Mouse (Mus musculus): ENCODE measurements around the gene Nfe2l1. TPM values are rescaled to one million over a fixed set of nuclear protein-coding genes. Genes with fewer than 3 reads are reported as not detected.
"Not testable (repeated sequence)": the region's sequence is repeated elsewhere in the genome, so short reads cannot be mapped to it uniquely, and the experiment has no call there.

Gene Nfe2l1
- polyA plus RNA-seq, 1 experiment from 2014 or later: 51.8 TPM

DNA sequence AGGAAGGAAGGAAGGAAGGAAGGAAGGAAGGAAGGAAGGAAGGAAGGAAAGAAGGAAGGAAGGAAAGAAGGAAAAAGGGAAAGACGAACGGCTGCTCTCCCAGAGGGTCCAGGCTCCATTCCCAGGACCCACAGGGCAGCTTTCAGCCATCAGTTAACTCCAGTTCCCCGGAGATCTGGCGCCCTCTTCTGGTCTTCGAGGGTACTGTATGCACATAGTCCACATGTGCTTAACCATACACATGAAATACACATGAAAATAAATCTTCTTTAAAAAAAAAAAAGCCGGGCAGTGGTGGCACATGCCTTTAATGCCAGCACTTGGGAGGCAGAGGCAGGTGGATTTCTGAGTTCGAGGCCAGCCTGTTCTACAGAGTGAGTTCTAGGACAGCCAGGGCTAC, 44.9 kb downstream of the Nfe2l1 start:
- 14% methylated on average over 7 of the region's 7 CpGs for WGBS

DNA sequence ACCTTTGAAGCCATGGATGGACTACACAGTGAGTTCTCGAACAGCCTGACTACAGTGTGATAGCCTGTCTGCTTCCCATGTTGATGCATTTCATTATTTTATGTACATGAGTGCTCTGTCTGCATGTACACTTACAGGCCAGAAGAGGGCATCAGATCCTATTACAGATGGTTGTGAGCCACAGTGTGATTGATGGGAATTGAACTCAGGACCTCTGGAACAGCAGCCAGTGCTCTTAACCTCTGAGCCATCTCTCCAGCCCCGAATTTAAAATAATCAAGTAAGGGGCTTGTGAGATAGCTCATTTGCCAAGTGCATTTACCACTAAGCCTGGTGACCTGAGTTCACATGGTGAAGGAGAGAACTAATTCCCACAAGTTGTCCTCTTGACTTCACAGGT, 48.3 kb downstream of the Nfe2l1 start:
- no peak for ATAC-seq
- 52% methylated on average over 2 of the region's 2 CpGs for WGBS
- no peak for DNase-seq (ENCODE audit: low spot score)

More for the DNA sequence above, 44.9 kb downstream of the Nfe2l1 start:
- H3K27ac ChIP-seq (ENCODE audit: low read length); ATAC-seq; H3K36me3 ChIP-seq (ENCODE audit: insufficient read depth, low read length); H3K9me3 ChIP-seq (ENCODE audit: low read length); H3K4me3 ChIP-seq (ENCODE audit: low read depth, low read length); H3K4me1 ChIP-seq (ENCODE audit: insufficient read depth, low read depth, low read length); H3K4me2 ChIP-seq (replicated peaks; ENCODE audit: low read depth, low read length); H3K27me3 ChIP-seq (replicated peaks; ENCODE audit: insufficient read depth, low read length); H3K9ac ChIP-seq (replicated peaks; ENCODE audit: low read depth): not testable (repeated sequence)
- DNase-seq (ENCODE audit: low spot score): peak; percentile 63
- peak; percentile 77 for TF ChIP-seq CTCF (IDR thresholded peaks at IDR 0.05)

GRCm38 (mm10) chr11:96780306-96780705, 49.5 kb downstream of the Nfe2l1 start:
- H3K4me3 ChIP-seq (ENCODE audit: low read depth, low read length): no peak overlapping the region
- no peak for ATAC-seq
- H3K27ac ChIP-seq (ENCODE audit: low read length): no peak overlapping the region
- no peak overlapping the region for H3K4me2 ChIP-seq (replicated peaks; ENCODE audit: low read depth, low read length)
- WGBS: 72% methylated on average over 5 of the region's 5 CpGs
- no peaks in the 10 kb centered on the region for H3K27me3 ChIP-seq (replicated peaks; ENCODE audit: insufficient read depth, low read length)
- no peak for DNase-seq (ENCODE audit: low spot score)
- no peaks in the 10 kb centered on the region for H3K36me3 ChIP-seq (ENCODE audit: insufficient read depth, low read length)
- H3K4me1 ChIP-seq (ENCODE audit: insufficient read depth, low read depth, low read length): 0 out of 2 replicates have a peak, but pooled peaks cover 3% of the 10 kb centered on the region
- H3K9me3 ChIP-seq (ENCODE audit: low read length): no peaks in the 10 kb centered on the region
- no peak overlapping the region for H3K9ac ChIP-seq (replicated peaks; ENCODE audit: low read depth)
- no peak for TF ChIP-seq EP300 (IDR thresholded peaks at IDR 0.05)
- no peak for TF ChIP-seq CTCF (IDR thresholded peaks at IDR 0.05)

More for the DNA sequence above, 48.3 kb downstream of the Nfe2l1 start:
- no peak overlapping the region for H3K9ac ChIP-seq (replicated peaks; ENCODE audit: low read depth)
- H3K27me3 ChIP-seq (replicated peaks; ENCODE audit: insufficient read depth, low read length): no peaks in the 10 kb centered on the region
- no peak overlapping the region for H3K4me2 ChIP-seq (replicated peaks; ENCODE audit: low read depth, low read length)
- no peaks in the 10 kb centered on the region for H3K9me3 ChIP-seq (ENCODE audit: low read length)
- H3K4me3 ChIP-seq (ENCODE audit: low read depth, low read length): no peak overlapping the region
- H3K27ac ChIP-seq (ENCODE audit: low read length): no peak overlapping the region
- TF ChIP-seq CTCF (IDR thresholded peaks at IDR 0.05) (peak; percentile 57), EP300 (IDR thresholded peaks at IDR 0.05) (no peak)
- H3K36me3 ChIP-seq (ENCODE audit: insufficient read depth, low read length): no peaks in the 10 kb centered on the region
- H3K4me1 ChIP-seq (ENCODE audit: insufficient read depth, low read depth, low read length): 0 out of 2 replicates have a peak, but pooled peaks cover 2% of the 10 kb centered on the region

- 0 out of 2 replicates have a peak overlapping the region, but pooled peaks have one; percentile 9 for H3K9ac ChIP-seq (replicated peaks; ENCODE audit: low read depth)
- peak overlapping the region; percentile 66; the same call in 1 of the 2 replicates for H3K27ac ChIP-seq (ENCODE audit: low read length)
- ATAC-seq: not testable (repeated sequence)
These were observed 51.6 kb downstream of the Nfe2l1 start for GRCm38 (mm10) chr11:96778061-96778627.

GRCm38 (mm10) chr11:96776968-96777962, 52.5 kb downstream of the Nfe2l1 start, which contains the start of gene Snx11:
Snx11 (minus strand) TSS chr11:96777559.
- no peaks in the 10 kb centered on the region for H3K9me3 ChIP-seq (ENCODE audit: low read length)
- peak within 1 kb of the TSS; percentile 85 for H3K27ac ChIP-seq (ENCODE audit: low read length)
- H3K36me3 ChIP-seq (ENCODE audit: insufficient read depth, low read length): peaks cover 8% of the 10 kb centered on the region; the same call in 1 of the 2 replicates
- no peaks in the 10 kb centered on the region for H3K27me3 ChIP-seq (replicated peaks; ENCODE audit: insufficient read depth, low read length)
- TF ChIP-seq CTCF (IDR thresholded peaks at IDR 0.05) (peak; percentile 78), EP300 (IDR thresholded peaks at IDR 0.05) (peak; percentile 39; the same call in 1 of the 2 replicates)
- peak within 1 kb of the TSS; percentile 52 for H3K9ac ChIP-seq (replicated peaks; ENCODE audit: low read depth)
- ATAC-seq: peak; percentile 100
- 2% methylated on average over 56 of the region's 59 CpGs for WGBS
- DNase-seq (ENCODE audit: low spot score): peak; percentile 99
- peak within 1 kb of the TSS; percentile 68 for H3K4me3 ChIP-seq (ENCODE audit: low read depth, low read length)
- 0 out of 2 replicates have a peak, but pooled peaks cover 3% of the 10 kb centered on the region for H3K4me1 ChIP-seq (ENCODE audit: insufficient read depth, low read depth, low read length)
- H3K4me2 ChIP-seq (replicated peaks; ENCODE audit: low read depth, low read length): peak within 1 kb of the TSS; percentile 78

More at GRCm38 (mm10) chr11:96778061-96778627, 51.6 kb downstream of the Nfe2l1 start:
- not testable (repeated sequence) for DNase-seq (ENCODE audit: low spot score); H3K36me3 ChIP-seq (ENCODE audit: insufficient read depth, low read length); H3K9me3 ChIP-seq (ENCODE audit: low read length); H3K27me3 ChIP-seq (replicated peaks; ENCODE audit: insufficient read depth, low read length); H3K4me1 ChIP-seq (ENCODE audit: insufficient read depth, low read depth, low read length)
- peak overlapping the region; percentile 78 for H3K4me2 ChIP-seq (replicated peaks; ENCODE audit: low read depth, low read length)
- H3K4me3 ChIP-seq (ENCODE audit: low read depth, low read length): peak overlapping the region; percentile 68
- WGBS: 61% methylated on average over 10 of the region's 10 CpGs

GRCm38 (mm10) chr11:96776068-96776467, 53.7 kb downstream of the Nfe2l1 start:
- H3K9ac ChIP-seq (replicated peaks; ENCODE audit: low read depth): no peak overlapping the region
- H3K4me2 ChIP-seq (replicated peaks; ENCODE audit: low read depth, low read length): no peak overlapping the region; the same call in 1 of the 2 replicates
- no peak overlapping the region for H3K27ac ChIP-seq (ENCODE audit: low read length)
- H3K9me3 ChIP-seq (ENCODE audit: low read length): no peaks in the 10 kb centered on the region
- H3K4me1 ChIP-seq (ENCODE audit: insufficient read depth, low read depth, low read length): 0 out of 2 replicates have a peak, but pooled peaks cover 3% of the 10 kb centered on the region
- DNase-seq (ENCODE audit: low spot score): no peak
- no peaks in the 10 kb centered on the region for H3K27me3 ChIP-seq (replicated peaks; ENCODE audit: insufficient read depth, low read length)
- H3K36me3 ChIP-seq (ENCODE audit: insufficient read depth, low read length): peaks cover 16% of the 10 kb centered on the region; the same call in 1 of the 2 replicates
- 45% methylated on average over 3 of the region's 3 CpGs for WGBS
- TF ChIP-seq CTCF (IDR thresholded peaks at IDR 0.05): peak; percentile 32
- TF ChIP-seq EP300 (IDR thresholded peaks at IDR 0.05): no peak
- H3K4me3 ChIP-seq (ENCODE audit: low read depth, low read length): no peak overlapping the region
- ATAC-seq: no peak
